Mouse (Mus musculus) liver, adult (tissue): ENCODE results near the gene Mctp2.

Experiments used
- GATA4 ChIP-seq: IDR thresholded peaks from 2 replicates; pipeline ENCODE4 v1.6.1; 2014; ENCODE audit warnings: mild to moderate bottlenecking, low read length; ENCODE audit not compliant: insufficient replicate concordance

Gene Mctp2

GRCm38 (mm10) chr7:72306382-72306841, at the start of gene Mctp2:
Gene Mctp2 (minus strand): TSS chr7:72306608.
- TF ChIP-seq GATA4, result no peak

DNA sequence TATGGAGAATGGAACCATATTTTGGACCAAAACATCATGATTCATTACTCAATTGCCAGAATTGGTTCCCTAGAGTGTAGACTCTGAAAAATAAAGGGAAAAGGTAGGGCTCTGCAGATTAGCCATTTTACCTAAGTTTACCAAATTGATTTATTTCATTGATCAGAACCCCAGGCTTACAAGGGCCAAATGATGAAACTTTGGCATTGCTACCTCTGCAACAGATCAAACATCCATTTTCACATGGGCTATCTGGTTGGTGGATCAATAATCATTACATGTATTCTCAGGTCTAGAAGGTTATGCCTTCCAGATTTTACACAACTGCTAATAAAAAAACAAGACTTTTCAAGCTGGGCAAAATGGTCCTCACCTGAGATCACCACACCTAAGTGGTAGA, 39.5 kb upstream of the Mctp2 start:
- TF ChIP-seq GATA4, result peak; percentile 45; the same call in 1 of the 2 replicates

- no peak for TF ChIP-seq GATA4
Measured at GRCm38 (mm10) chr7:72343751-72344150, 37.3 kb upstream of the Mctp2 start.

- TF ChIP-seq GATA4, result no peak
Measured at GRCm38 (mm10) chr7:72342822-72343221, 36.4 kb upstream of the Mctp2 start.

- no peak for TF ChIP-seq GATA4
Measured at GRCm38 (mm10) chr7:72325961-72326360, 19.6 kb upstream of the Mctp2 start.

- TF ChIP-seq GATA4, result no peak
Measured at GRCm38 (mm10) chr7:72320906-72321305, 14.5 kb upstream of the Mctp2 start.

DNA sequence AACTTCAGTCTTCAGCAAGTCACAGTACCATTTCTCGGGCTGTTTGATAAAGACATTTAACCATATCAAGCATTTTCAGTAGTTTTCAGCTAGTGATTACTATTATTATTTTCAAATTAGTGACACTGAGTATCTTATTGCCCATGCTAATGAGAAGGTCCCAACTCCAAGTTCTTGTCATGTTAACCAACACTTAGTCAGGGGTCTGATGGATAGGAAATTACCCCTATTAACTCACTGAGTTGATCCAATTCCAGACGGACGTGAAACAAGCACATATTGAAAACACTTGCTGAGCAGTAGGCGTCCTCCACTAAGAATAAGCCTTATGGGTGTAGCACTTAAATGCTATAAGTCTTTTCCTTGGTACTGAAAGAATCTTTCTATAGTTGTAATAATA, 14.0 kb upstream of the Mctp2 start:
- TF ChIP-seq GATA4, result no peak

GRCm38 (mm10) chr7:72314395-72315060, 8.1 kb upstream of the Mctp2 start:
- no peak for TF ChIP-seq GATA4

- no peak for TF ChIP-seq GATA4
Measured at GRCm38 (mm10) chr7:72313908-72314307, 7.5 kb upstream of the Mctp2 start.

DNA sequence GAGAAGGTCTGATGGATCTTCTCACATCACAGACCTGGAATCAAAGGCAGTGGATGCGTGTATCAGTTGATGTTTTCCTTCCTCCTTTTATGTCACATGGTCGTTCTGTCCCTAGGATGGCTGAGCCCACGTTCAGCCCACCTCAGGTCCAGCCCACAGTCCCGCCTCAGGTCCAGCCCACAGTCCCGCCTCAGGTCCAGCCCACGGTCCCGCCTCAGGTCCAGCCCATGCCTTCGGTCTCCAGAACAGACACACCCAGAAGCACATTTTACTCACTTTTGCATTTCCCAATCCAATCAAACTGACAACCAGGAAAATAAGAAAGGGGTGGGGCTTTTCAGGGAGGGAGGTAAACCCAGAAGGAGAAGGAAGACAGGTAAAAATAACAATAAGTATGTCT, 5.2 kb upstream of the Mctp2 start:
- no peak for TF ChIP-seq GATA4

GRCm38 (mm10) chr7:72308078-72308477, 1.7 kb upstream of the Mctp2 start:
- TF ChIP-seq GATA4, result no peak

DNA sequence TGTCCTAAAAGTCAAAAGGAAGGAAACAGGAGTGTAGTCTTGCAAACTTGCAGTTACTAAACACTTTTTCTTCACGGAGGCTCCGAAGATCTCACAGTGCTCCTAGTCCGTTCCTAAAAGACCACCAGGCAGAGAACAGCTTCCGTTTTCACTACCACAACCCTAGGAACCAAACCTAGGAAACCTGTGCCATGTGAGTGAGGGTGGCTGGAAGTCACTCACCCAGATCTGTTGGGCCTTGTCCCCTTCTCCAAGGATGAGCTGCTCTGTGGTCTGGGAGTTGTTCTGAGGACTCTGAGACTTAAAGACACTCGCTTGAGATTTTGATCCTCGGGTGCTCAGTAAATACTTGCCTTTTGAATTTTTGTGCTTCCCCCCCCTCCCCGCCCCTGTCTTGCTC, 439 bp upstream of the Mctp2 start:
- TF ChIP-seq GATA4, result no peak

DNA sequence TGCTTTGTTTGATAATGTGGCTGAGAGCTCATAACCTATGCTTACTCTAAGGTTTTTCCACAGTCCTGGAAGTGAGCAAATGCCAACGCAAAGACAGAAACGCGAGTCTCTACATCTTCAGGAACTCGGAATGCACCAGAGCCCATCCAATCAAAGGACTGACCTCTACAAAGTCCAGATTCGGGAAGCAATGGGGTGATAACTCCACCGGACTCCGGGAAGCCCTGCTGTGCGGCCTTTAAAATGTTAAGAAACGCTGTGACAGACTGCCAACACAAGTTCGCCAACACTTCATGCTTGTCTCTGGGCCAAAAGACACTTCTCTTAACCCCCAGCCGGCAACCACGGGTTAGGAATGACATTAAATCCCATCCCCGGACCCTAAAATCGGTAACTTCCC, 437 bp downstream of the Mctp2 start:
- TF ChIP-seq GATA4, result no peak

DNA sequence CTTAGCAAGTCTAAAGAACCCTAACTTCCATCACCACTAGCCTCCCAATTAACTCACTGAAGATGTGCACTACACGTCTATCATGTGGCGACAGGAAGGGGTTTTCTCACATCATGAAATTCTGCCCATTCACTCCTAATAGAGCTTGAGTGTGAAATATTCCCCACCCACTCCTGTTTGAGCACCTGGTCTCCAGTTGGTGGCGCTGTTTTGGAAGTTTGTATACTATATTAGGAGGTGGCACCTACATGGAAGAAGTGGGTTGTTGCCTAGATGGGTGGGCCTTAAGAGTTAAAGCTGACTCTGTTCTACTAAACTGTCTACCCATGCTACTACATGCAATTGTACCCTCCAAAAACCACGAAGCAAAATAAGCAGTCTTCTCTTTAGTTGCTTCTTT, 4.7 kb downstream of the Mctp2 start:
- no peak for TF ChIP-seq GATA4

- no peak for TF ChIP-seq GATA4
Measured at GRCm38 (mm10) chr7:72299726-72300125, 6.7 kb downstream of the Mctp2 start.

DNA sequence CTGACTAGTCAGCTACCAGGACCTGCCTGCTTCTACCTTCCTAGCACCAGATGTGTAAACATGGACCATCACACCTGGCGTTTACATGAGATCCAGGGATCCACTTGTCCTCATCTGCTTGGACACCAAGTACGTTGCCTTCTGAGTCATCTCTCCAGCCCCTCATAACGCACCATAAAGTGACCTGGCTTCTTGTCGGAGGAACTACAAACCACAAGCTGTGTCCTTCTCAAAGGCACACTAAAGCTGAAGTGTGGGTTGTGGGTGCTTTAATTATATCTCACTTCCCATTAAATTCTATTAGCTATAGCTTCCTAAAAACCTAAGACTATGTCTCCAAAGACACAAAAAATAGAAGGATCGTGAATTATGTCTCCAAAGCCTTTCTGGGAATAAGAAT, 9.4 kb downstream of the Mctp2 start:
- no peak for TF ChIP-seq GATA4

- TF ChIP-seq GATA4, result no peak
Measured at GRCm38 (mm10) chr7:72296171-72296570, 10.2 kb downstream of the Mctp2 start.
